Mouse (Mus musculus): ENCODE data around the gene Mthfd1l. TPM values are rescaled to one million over a fixed set of nuclear protein-coding genes. Genes with fewer than 3 reads are reported as not detected.

Gene Mthfd1l
- total and polyA plus RNA-seq, 3 experiments: 84.0 to 94.8 (median 90.3) TPM

GRCm38 (mm10) chr10:4111795-4112139 lies 138.8 kb downstream of the Mthfd1l start:
- DNase-seq (ENCODE audit: extremely low read depth): no peak
- Histone ChIP-seq H3K4me1 (ENCODE audit: control insufficient read depth in 1 of 2, insufficient read depth in 2 of 2) (peaks cover 0 to 23% of the 10 kb centered on the region in 2 experiments; a peak in 2 of 4 replicates), H3K9ac (ENCODE audit: insufficient read depth, low read depth) (no peak overlapping the region), H3K79me2 (replicated peaks; ENCODE audit: control insufficient read depth, extremely low read depth, insufficient read depth, poor library complexity, severe bottlenecking) (no peaks in the 10 kb centered on the region), H3K27ac (ENCODE audit: insufficient read depth, low read depth) (no peak overlapping the region), H3K9me3 (replicated peaks; ENCODE audit: low read length) (no peaks in the 10 kb centered on the region), H3K27me3 (replicated peaks) (no peaks in the 10 kb centered on the region), H3K36me3 (replicated peaks in 1 of 2; ENCODE audit: control insufficient read depth in 1 of 2, insufficient read depth in 1 of 2, low read length in 1 of 2) (peaks cover 40 to 84% of the 10 kb centered on the region in 2 experiments), H3K4me3 (replicated peaks in 1 of 3; ENCODE audit: low read depth in 2 of 3, low read length in 2 of 3, poor library complexity in 1 of 3) (no peak overlapping the region), H3K4me2 (ENCODE audit: insufficient read depth, low read depth, poor library complexity, severe bottlenecking) (no peak overlapping the region)
- in situ Hi-C loops (cut with MboI; ENCODE audit: low pct_ligation_motif_present, low pct_unique_long_range_greater_than_20kb, low sequenced_read_pairs): no loop called here
- TF ChIP-seq MYC (IDR thresholded peaks at IDR 0.05; ENCODE audit: low read depth, low read length): no peak
- TF ChIP-seq RAD21 (IDR thresholded peaks at IDR 0.05; ENCODE audit: low read depth, low read length): no peak
- TF ChIP-seq MXI1 (IDR thresholded peaks at IDR 0.05; ENCODE audit: low read depth, low read length): no peak
- no peak for TF ChIP-seq ZKSCAN1 (IDR thresholded peaks at IDR 0.05; ENCODE audit: borderline replicate concordance, low read depth, low read length)
- no peak for TF ChIP-seq ZMIZ1 (IDR thresholded peaks at IDR 0.05; ENCODE audit: low read depth, low read length)
- TF ChIP-seq UBTF (IDR thresholded peaks at IDR 0.05; ENCODE audit: low read depth, low read length): no peak
- TF ChIP-seq MAFK (IDR thresholded peaks at IDR 0.05; ENCODE audit: insufficient replicate concordance, low read length): no peak
- no peak for TF ChIP-seq EP300 (IDR thresholded peaks at IDR 0.05; ENCODE audit: low read length)
- TF ChIP-seq CTCF (conservative IDR thresholded peaks at IDR 0.05 in 1 of 2, IDR thresholded peaks at IDR 0.05 in 1 of 2; ENCODE audit: low read depth in 2 of 2, low read length in 2 of 2): no peak
- no peak for TF ChIP-seq JUN (IDR thresholded peaks at IDR 0.05; ENCODE audit: insufficient read depth, low read depth, low read length)
- dilution Hi-C loops (cut with MboI; ENCODE audit: extremely low pct_ligation_motif_present, extremely low pct_unique_long_range_greater_than_20kb, low sequenced_read_pairs): no loop called here

GRCm38 (mm10) chr10:4112611-4113327 lies 139.9 kb downstream of the Mthfd1l start:
- Histone ChIP-seq H3K36me3 (replicated peaks in 1 of 2; ENCODE audit: control insufficient read depth in 1 of 2, insufficient read depth in 1 of 2, low read length in 1 of 2) (peaks cover 34 to 83% of the 10 kb centered on the region in 2 experiments), H3K4me2 (ENCODE audit: insufficient read depth, low read depth, poor library complexity, severe bottlenecking) (no peak overlapping the region), H3K27ac (ENCODE audit: insufficient read depth, low read depth) (no peak overlapping the region), H3K4me3 (replicated peaks in 1 of 3; ENCODE audit: low read depth in 2 of 3, low read length in 2 of 3, poor library complexity in 1 of 3) (no peak overlapping the region), H3K79me2 (replicated peaks; ENCODE audit: control insufficient read depth, extremely low read depth, insufficient read depth, poor library complexity, severe bottlenecking) (no peaks in the 10 kb centered on the region), H3K9ac (ENCODE audit: insufficient read depth, low read depth) (no peak overlapping the region), H3K27me3 (replicated peaks) (no peaks in the 10 kb centered on the region), H3K9me3 (replicated peaks; ENCODE audit: low read length) (no peaks in the 10 kb centered on the region), H3K4me1 (ENCODE audit: control insufficient read depth in 1 of 2, insufficient read depth in 2 of 2) (peaks cover 0 to 16% of the 10 kb centered on the region in 2 experiments; a peak in 2 of 4 replicates)
- TF ChIP-seq NELFE (IDR thresholded peaks at IDR 0.05; ENCODE audit: low read depth, low read length) (no peak), USF1 (IDR thresholded peaks at IDR 0.05; ENCODE audit: low read depth, low read length) (no peak), BHLHE40 (IDR thresholded peaks at IDR 0.05; ENCODE audit: low read depth, low read length) (no peak), MAX (IDR thresholded peaks at IDR 0.05; ENCODE audit: low read length) (no peak), MEF2A (IDR thresholded peaks at IDR 0.05; ENCODE audit: borderline replicate concordance, low read depth, low read length) (no peak), JUN (IDR thresholded peaks at IDR 0.05; ENCODE audit: insufficient read depth, low read depth, low read length) (no peak), KAT2A (IDR thresholded peaks at IDR 0.05; ENCODE audit: insufficient replicate concordance, low read length) (no peak), CHD2 (IDR thresholded peaks at IDR 0.05; ENCODE audit: low read length) (no peak), TBP (conservative IDR thresholded peaks at IDR 0.05; ENCODE audit: low read depth, low read length) (no peak), MAZ (IDR thresholded peaks at IDR 0.05; ENCODE audit: low read depth, low read length) (no peak), ZMIZ1 (IDR thresholded peaks at IDR 0.05; ENCODE audit: low read depth, low read length) (no peak), ETS1 (conservative IDR thresholded peaks at IDR 0.05; ENCODE audit: low read depth, low read length) (no peak), ZKSCAN1 (IDR thresholded peaks at IDR 0.05; ENCODE audit: borderline replicate concordance, low read depth, low read length) (no peak), JUND (conservative IDR thresholded peaks at IDR 0.05; ENCODE audit: low read depth, low read length) (no peak), MXI1 (IDR thresholded peaks at IDR 0.05; ENCODE audit: low read depth, low read length) (no peak), HCFC1 (IDR thresholded peaks at IDR 0.05; ENCODE audit: low read depth, low read length) (no peak)
- dilution Hi-C loops (cut with MboI; ENCODE audit: extremely low pct_ligation_motif_present, extremely low pct_unique_long_range_greater_than_20kb, low sequenced_read_pairs) (no loop called here), in situ Hi-C loops (cut with MboI; ENCODE audit: low pct_ligation_motif_present, low pct_unique_long_range_greater_than_20kb, low sequenced_read_pairs) (no loop called here)
- DNase-seq (ENCODE audit: extremely low read depth): no peak
